Mouse (Mus musculus) forebrain, embryonic 15.5 days (tissue): ENCODE measurements at regions not wholly inside any gene's neighbourhood (a gene's known extent, or its start where the extent isn't known, plus 50 kb on each side); places are given as distances from the start of the nearest gene placed in this dataset.
A peak's percentile ranks its signal among the peaks of the same experiment; 100 is the strongest.

Source experiments
- ATAC-seq: fragments of 200-750 bp; cut with Nextera tagmentation; replicated peaks from 2 replicates; pipeline ENCODE4 v1.8.0; 2017; ENCODE audit warnings: mild to moderate bottlenecking, moderate TSS enrichment, moderate library complexity
- H3K27ac ChIP-seq: fragments of 300-500 bp; sonication (generic); replicated peaks from 2 replicates; pipeline ENCODE4 v1.5.1; 2015; ENCODE audit warnings: mild to moderate bottlenecking, inconsistent platforms
- H3K27me3 ChIP-seq: fragments of 300-500 bp; sonication (generic); 2 replicates; pipeline ENCODE4 v1.6.1; 2015; ENCODE audit warnings: inconsistent platforms
- H3K36me3 ChIP-seq: fragments of 300-500 bp; sonication (generic); 2 replicates; pipeline ENCODE4 v1.6.1; 2015; ENCODE audit warnings: mild to moderate bottlenecking, inconsistent platforms
- H3K4me1 ChIP-seq: fragments of 300-500 bp; sonication (generic); 2 replicates; pipeline ENCODE4 v1.6.1; 2015; ENCODE audit warnings: inconsistent platforms
- H3K4me2 ChIP-seq: fragments of 300-500 bp; sonication (generic); replicated peaks from 2 replicates; pipeline ENCODE4 v1.6.1; 2015; ENCODE audit warnings: mild to moderate bottlenecking, inconsistent platforms
- H3K4me3 ChIP-seq: fragments of 300-500 bp; sonication (generic); 2 replicates; pipeline ENCODE4 v1.5.1; 2015; ENCODE audit warnings: mild to moderate bottlenecking, inconsistent platforms
- H3K9ac ChIP-seq: fragments of 300-500 bp; sonication (generic); replicated peaks from 2 replicates; pipeline ENCODE4 v1.6.1; 2015; ENCODE audit warnings: mild to moderate bottlenecking, inconsistent platforms
- H3K9me3 ChIP-seq: fragments of 300-500 bp; sonication (generic); 2 replicates; pipeline ENCODE4 v1.6.1; 2016; ENCODE audit warnings: inconsistent platforms
- WGBS: fragments of 180-500 bp; shearing (Covaris S2); methylation state at CpG from one replicate; pipeline ENCODE4 v1.1.7; 2015; ENCODE audit warnings: mixed read lengths; 5-methylcytosine and 5-hydroxymethylcytosine counted together

DNA sequence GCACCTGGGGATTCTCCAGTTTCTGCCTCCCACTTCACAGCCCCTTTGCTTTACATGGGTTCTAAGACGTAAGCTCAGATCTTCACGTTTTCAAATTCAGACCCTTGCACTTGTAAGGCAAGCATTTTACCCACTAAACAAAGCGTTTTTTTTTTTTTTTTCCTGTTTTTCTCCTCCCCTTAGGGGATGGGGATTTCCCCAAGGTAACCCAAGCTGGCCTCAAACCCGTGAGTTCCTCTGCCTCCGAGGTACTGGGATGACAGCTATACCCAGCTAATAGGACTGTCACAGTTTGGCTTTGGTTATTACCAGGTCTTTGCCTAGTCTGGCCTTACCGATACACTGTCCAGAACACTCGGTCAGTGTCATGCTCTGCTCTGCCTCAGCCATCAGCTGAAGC lies 103.5 kb upstream of the Jarid2 start:
- Histone ChIP-seq H3K4me2 (no peak overlapping the region), H3K4me3 (no peak overlapping the region), H3K36me3 (no peaks in the 10 kb centered on the region), H3K9me3 (no peaks in the 10 kb centered on the region), H3K27me3 (no peaks in the 10 kb centered on the region), H3K9ac (no peak overlapping the region), H3K4me1 (peaks cover 8% of the 10 kb centered on the region), H3K27ac (no peak overlapping the region)
- WGBS, result 75% methylated on average over 7 of the region's 7 CpGs
- ATAC-seq, result no peak

DNA sequence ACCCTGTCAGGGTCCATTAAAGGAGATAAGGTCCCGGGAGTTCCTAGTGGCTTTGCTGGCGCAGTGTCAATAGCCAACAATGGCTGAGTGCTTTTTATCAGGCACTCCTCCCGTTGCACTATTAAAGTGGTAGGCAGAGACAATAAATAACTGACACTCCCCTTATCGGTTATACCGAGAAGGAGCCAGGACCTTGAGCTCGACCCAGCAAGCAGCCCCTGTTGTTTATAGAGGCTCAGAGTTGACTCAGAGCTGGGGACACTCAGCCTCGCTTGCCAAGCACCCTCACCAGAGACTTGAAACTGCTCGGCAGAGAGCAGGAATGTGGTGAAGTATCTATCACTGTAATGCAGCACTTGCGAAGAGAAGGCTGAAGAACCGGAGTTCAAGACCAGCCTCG lies 102.5 kb upstream of the Jarid2 start:
- no peak overlapping the region for H3K4me2 ChIP-seq
- H3K36me3 ChIP-seq, result no peaks in the 10 kb centered on the region
- no peaks in the 10 kb centered on the region for H3K9me3 ChIP-seq
- no peak overlapping the region for H3K4me3 ChIP-seq
- peaks cover 8% of the 10 kb centered on the region for H3K4me1 ChIP-seq
- 52% methylated on average over 11 of the region's 11 CpGs for WGBS
- H3K27me3 ChIP-seq, result no peaks in the 10 kb centered on the region
- H3K9ac ChIP-seq, result no peak overlapping the region
- no peak overlapping the region for H3K27ac ChIP-seq
- ATAC-seq, result no peak

DNA sequence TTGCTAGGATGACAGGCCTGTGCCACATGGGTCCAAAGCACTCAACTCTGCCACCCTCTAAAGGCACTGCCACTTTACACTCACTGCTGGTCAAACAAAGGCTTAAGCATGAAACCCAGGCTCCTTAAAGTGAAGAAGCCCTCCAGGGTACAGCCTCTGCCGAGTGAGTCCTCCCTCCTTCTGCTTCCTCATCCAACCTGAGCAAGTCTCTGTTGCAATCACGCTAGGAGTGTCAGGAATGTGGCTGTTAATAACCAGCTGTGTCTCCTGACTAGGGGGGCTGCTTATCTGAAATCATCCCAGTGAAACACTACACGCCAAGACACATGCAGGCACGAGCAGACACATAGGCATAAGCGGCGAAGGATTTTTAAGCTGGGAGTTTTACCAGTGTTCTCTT lies 99.2 kb upstream of the Jarid2 start:
- Histone ChIP-seq H3K9ac (no peak overlapping the region), H3K36me3 (no peaks in the 10 kb centered on the region), H3K4me3 (no peak overlapping the region), H3K4me2 (no peak overlapping the region), H3K27ac (no peak overlapping the region), H3K27me3 (no peaks in the 10 kb centered on the region; the same call in 1 of the 2 replicates), H3K4me1 (peaks cover 5% of the 10 kb centered on the region), H3K9me3 (no peaks in the 10 kb centered on the region)
- no peak for ATAC-seq
- WGBS, result 70% methylated on average over 6 of the region's 6 CpGs

DNA sequence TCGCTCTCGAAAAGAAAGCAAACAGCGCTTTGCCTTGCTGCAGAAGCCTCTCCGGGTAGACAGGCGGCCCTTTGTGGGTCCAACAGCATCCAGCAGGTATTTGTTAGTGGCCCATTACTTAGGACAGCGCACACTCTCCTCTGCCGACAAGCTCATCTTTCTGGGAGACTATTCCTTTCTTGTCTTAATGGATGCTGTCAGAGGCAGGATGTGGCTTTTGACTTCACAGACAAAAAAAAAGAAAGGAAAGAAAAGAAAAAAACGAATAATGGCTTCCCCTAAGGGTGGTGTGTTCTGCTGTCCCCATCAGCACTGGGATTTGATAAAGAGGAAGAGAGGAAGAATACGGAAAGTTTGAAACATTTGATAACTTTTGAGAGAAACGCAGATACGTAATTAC lies 94.7 kb upstream of the Jarid2 start:
- H3K4me1 ChIP-seq, result peaks cover 11% of the 10 kb centered on the region
- H3K27me3 ChIP-seq, result no peaks in the 10 kb centered on the region; the same call in 1 of the 2 replicates
- ATAC-seq, result no peak
- 18% methylated on average over 11 of the region's 11 CpGs for whole genome bisulfite sequencing
- no peak overlapping the region for H3K9ac ChIP-seq
- no peak overlapping the region for H3K27ac ChIP-seq
- no peaks in the 10 kb centered on the region for H3K36me3 ChIP-seq
- no peak overlapping the region for H3K4me3 ChIP-seq
- H3K9me3 ChIP-seq, result no peaks in the 10 kb centered on the region
- H3K4me2 ChIP-seq, result no peak overlapping the region

DNA sequence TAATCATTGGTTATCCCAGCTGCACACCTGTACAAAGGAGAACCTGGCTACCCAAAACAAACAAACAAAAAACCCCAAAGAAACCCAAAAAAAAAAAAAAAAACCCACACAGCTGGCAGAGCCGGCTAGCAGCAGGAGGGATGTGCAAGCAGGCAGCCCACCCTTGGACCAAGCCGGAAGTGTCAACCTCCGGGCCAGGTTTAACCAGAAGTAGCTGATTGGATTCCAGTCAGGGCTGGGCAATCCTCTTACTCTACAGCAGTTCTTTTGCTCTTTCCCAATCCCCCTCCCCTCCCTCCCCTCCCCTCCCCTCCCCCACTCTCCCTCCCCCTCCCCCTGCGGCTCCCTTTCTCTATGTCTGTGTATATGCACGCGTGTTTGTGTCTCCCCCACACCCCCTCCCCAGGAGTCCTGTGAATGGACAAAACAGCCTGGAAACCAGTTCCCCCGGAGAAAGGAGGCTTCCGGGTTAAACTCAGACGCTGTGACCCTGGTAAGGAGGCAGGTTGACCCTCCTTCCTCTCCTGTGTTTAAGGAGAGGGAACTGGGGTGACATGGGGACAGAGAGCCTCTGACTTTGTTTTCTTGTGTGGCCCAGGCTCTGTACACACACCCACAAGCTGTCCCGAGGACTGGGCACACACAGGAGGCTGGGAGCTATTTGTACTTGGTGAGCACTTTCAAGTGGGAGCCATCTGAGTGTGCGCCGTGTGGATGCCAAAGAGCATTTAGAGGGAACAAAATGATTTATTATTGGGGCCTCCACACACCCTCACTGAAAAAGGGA lies 93.9 kb upstream of the Jarid2 start:
- no peaks in the 10 kb centered on the region for H3K9me3 ChIP-seq
- WGBS, result 14% methylated on average over 9 of the region's 12 CpGs
- no peak overlapping the region for H3K4me3 ChIP-seq
- H3K4me1 ChIP-seq, result peaks cover 11% of the 10 kb centered on the region
- H3K4me2 ChIP-seq, result peak overlapping the region; percentile 22
- H3K27me3 ChIP-seq, result no peaks in the 10 kb centered on the region; the same call in 1 of the 2 replicates
- ATAC-seq, result no peak
- no peaks in the 10 kb centered on the region for H3K36me3 ChIP-seq
- no peak overlapping the region for H3K27ac ChIP-seq
- no peak overlapping the region for H3K9ac ChIP-seq

DNA sequence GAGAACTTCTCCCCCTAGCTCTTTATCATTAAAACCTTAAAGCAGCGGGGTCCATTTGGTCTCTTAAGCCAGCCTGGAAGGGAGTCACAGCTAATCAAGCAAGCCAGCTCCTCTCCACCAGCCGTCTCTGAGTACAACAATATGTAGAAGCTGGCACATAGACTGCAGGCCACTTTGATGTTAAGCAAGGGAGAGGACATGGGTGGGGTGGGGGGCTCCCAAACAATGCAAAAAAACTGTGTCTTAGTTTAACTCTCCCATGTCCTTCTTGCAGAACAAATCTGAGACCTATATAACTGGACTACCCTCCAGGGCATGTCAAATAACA lies 93.3 kb upstream of the Jarid2 start:
- H3K4me3 ChIP-seq, result no peak overlapping the region
- H3K36me3 ChIP-seq, result no peaks in the 10 kb centered on the region
- no peak overlapping the region for H3K4me2 ChIP-seq
- 13% methylated on average over 2 of the region's 2 CpGs for WGBS
- no peaks in the 10 kb centered on the region for H3K9me3 ChIP-seq
- no peaks in the 10 kb centered on the region; the same call in 1 of the 2 replicates for H3K27me3 ChIP-seq
- no peak overlapping the region for H3K27ac ChIP-seq
- ATAC-seq, result no peak
- H3K9ac ChIP-seq, result no peak overlapping the region
- H3K4me1 ChIP-seq, result peaks cover 11% of the 10 kb centered on the region

DNA sequence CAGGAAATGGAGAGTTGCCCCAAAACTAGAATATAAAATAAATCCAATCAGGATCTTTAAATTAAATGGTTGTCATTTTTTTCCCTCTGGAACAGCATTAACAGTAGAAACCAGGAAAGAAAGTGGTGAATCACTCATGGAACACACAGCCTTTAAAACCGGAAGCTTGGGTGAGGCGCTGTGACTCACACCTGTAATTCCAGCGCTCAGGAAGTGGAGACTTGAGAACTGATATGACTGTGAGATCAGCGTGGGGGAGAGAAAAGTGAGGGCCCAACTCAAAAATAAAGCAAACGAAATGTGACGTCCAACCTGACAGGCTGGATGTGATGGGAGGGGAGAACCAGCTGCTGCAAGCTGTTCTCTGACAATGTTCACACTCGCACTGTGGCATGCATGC lies 86.9 kb upstream of the Jarid2 start:
- ATAC-seq, result no peak
- Histone ChIP-seq H3K4me2 (no peak overlapping the region), H3K9ac (no peak overlapping the region), H3K4me1 (no peaks in the 10 kb centered on the region), H3K27me3 (no peaks in the 10 kb centered on the region), H3K27ac (no peak overlapping the region), H3K9me3 (no peaks in the 10 kb centered on the region), H3K4me3 (no peak overlapping the region), H3K36me3 (no peaks in the 10 kb centered on the region)
- WGBS, result 93% methylated on average over 7 of the region's 7 CpGs

DNA sequence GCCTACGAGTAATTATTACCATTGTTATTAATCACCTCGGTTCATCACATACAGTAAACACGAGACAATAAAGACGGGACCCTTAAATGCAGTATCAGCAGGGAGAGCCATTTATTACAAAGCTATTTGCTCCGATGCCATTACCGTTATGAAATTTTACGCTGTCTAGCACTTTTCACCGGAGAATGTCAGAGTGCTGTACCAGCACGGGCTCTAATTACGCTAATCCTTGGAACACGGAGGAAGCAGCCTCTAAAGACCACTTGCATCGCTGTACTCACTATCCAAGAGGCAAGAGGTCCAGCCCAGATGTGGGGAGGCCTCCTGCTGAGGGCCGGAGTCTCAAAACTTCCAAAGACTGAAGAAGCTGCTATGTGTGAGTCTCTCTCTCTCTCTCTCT lies 79.2 kb upstream of the Jarid2 start:
- Histone ChIP-seq H3K4me2 (0 out of 2 replicates have a peak overlapping the region, but pooled peaks have one; percentile 8), H3K9me3 (no peaks in the 10 kb centered on the region), H3K4me1 (peaks cover 9% of the 10 kb centered on the region), H3K27ac (no peak overlapping the region), H3K27me3 (0 out of 2 replicates have a peak, but pooled peaks cover 3% of the 10 kb centered on the region), H3K36me3 (no peaks in the 10 kb centered on the region), H3K9ac (no peak overlapping the region), H3K4me3 (no peak overlapping the region)
- WGBS, result 12% methylated on average over 13 of the region's 13 CpGs
- no peak for ATAC-seq

DNA sequence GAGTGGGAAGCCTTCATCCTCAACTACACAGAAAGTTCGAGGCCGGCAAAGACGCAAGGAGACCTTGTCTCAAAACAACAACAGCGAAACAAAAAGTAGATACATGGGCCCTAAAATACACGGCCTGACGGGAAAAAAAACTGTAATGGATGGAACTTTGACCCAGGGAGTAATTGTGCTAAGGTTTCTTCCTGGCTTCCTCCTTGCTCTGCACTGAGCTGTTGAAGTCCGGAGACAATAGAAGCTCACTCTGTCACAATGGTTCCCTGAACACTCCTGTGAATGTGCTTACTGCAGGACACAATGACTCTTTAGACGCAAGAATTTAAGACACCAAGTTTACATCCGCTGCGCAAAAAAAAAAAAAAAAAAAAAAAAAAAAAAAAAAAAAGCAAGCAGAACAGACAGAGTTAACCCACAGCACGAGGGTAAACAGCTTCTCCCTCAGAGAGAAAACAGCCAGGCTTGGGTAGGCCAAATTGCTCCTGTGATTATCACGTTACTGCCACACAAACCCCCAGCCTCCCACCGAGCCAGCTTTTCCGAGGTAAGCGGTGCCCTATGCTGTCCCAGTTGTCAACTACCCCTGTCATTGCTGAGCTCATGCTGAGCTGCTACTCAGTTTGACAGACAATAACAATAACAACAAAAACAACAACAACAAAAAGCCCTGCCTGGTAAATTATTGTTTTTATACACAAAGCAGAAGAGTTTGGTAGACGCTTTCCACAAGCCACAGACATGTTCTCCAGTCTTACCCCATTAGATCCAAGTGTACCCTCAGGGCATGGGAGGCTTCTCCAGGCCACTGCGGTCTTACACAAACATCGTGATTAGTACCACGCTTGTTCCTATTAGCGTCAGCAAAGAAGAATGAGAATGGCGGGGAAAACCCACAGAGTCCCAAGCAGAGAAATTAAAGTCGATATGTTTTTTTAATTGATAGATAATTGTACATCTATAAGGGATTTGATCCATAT lies 77.7 kb upstream of the Jarid2 start:
- Histone ChIP-seq H3K4me3 (no peak overlapping the region), H3K27me3 (0 out of 2 replicates have a peak, but pooled peaks cover 3% of the 10 kb centered on the region), H3K9ac (no peak overlapping the region), H3K36me3 (no peaks in the 10 kb centered on the region), H3K27ac (no peak overlapping the region), H3K4me2 (no peak overlapping the region), H3K9me3 (no peaks in the 10 kb centered on the region), H3K4me1 (peaks cover 9% of the 10 kb centered on the region)
- 12% methylated on average over 22 of the region's 22 CpGs for WGBS
- ATAC-seq, result no peak

DNA sequence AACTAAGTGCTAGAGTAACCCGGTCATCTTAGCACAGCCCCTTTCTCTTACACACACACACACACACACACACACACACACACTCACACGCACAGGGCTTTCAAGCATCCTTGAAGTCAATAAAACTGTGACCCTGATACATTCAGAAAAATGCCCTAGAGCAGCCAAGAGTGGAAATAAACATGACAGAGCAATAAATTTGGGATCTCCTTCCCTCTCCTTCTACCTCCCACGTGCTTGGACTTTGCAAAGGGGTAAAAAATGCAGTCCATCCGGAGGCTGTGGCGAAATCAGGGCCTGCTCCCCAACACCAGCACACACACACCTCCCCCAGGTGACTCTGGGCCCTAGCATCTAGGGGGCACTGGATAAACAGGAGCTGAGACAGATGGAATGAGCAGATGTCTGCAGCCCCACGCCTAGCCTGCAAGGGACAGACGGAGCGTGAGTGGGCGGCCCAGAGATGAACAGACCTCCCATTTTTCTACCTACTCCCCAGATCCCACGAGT lies 71.3 kb upstream of the Jarid2 start:
- 76% methylated on average over 10 of the region's 10 CpGs for whole genome bisulfite sequencing
- Histone ChIP-seq H3K27ac (no peak overlapping the region), H3K9me3 (no peaks in the 10 kb centered on the region), H3K4me2 (no peak overlapping the region), H3K4me3 (no peak overlapping the region), H3K4me1 (no peaks in the 10 kb centered on the region), H3K27me3 (no peaks in the 10 kb centered on the region), H3K36me3 (no peaks in the 10 kb centered on the region), H3K9ac (no peak overlapping the region)
- no peak for ATAC-seq

DNA sequence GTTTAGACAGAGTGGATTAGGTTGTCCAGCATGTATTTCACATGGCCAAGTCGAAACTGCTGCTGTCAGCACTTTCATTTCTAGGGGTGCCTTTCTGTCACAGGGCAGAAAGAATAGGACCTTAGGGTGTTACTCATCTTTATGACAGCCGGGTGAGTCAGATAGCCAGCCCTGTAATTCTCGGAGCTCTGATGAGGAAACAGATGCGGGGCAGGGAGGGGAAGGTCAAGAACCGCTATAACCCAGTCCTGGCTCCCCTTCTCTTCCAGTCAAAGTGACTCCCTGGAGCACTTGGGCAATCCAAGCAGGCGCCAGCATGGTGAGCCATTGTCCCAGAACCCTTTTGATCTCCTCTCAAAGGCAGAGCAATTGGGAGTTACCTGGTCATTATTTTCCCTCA lies 69.4 kb upstream of the Jarid2 start:
- Histone ChIP-seq H3K4me1 (no peaks in the 10 kb centered on the region), H3K4me3 (no peak overlapping the region), H3K9me3 (no peaks in the 10 kb centered on the region), H3K9ac (no peak overlapping the region), H3K27me3 (no peaks in the 10 kb centered on the region), H3K27ac (no peak overlapping the region), H3K36me3 (no peaks in the 10 kb centered on the region), H3K4me2 (no peak overlapping the region)
- WGBS, result 70% methylated on average over 6 of the region's 6 CpGs
- no peak for ATAC-seq

DNA sequence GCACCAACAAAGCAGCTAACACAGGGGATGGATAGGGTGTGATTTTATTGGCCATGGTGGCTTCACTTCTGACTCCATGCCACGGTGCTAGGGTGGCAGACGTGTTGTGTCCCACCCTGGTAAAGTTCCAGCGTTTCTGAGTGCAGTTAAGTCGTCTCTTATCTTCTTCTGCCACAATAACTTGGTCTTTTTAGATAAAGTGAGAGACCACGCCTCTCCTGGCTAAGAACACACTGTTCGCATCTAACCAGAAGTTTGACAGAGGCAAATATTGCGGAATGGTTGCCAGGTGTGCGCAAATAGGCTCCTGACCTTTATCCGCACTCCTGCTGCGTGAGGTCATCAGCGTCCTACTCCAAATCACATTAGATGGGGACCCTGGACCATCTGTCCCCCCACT lies 66.2 kb upstream of the Jarid2 start:
- Histone ChIP-seq H3K4me1 (no peaks in the 10 kb centered on the region), H3K4me2 (no peak overlapping the region), H3K27ac (no peak overlapping the region), H3K27me3 (no peaks in the 10 kb centered on the region), H3K4me3 (no peak overlapping the region), H3K9me3 (no peaks in the 10 kb centered on the region), H3K9ac (no peak overlapping the region), H3K36me3 (no peaks in the 10 kb centered on the region)
- WGBS, result 94% methylated on average over 11 of the region's 11 CpGs
- no peak for ATAC-seq
